Mouse (Mus musculus): ENCODE measurements at regions not wholly inside any gene's neighbourhood (a gene's known extent, or its start where the extent isn't known, plus 50 kb on each side); places are given as distances from the start of the nearest gene placed in this dataset.
A peak's percentile ranks its signal among the peaks of the same experiment; 100 is the strongest.

- H3K4me1 ChIP-seq (ENCODE audit: control insufficient read depth, low read depth, low read length), result no peaks in the 10 kb centered on the region
- H3K9me3 ChIP-seq (replicated peaks; ENCODE audit: control insufficient read depth, low read length), result no peaks in the 10 kb centered on the region
- no peak overlapping the region for H3K4me3 ChIP-seq (ENCODE audit: low read depth, low read length)
- WGBS (ENCODE audit: insufficient replicate concordance), result 33% methylated on average over 15 of the region's 15 CpGs
- H3K4me2 ChIP-seq (ENCODE audit: low read depth, low read length), result no peak overlapping the region
- H3K36me3 ChIP-seq (ENCODE audit: control insufficient read depth, insufficient read depth), result no peaks in the 10 kb centered on the region
- no peak overlapping the region for H3K9ac ChIP-seq (ENCODE audit: low read depth, low read length)
- no peak for ATAC-seq (ENCODE audit: low read depth)
- no peak overlapping the region for H3K27ac ChIP-seq (ENCODE audit: low read length)
- H3K27me3 ChIP-seq (ENCODE audit: control insufficient read depth, insufficient read depth, low read depth, low read length), result no peaks in the 10 kb centered on the region
These were observed 119.2 kb downstream of the Syk start for GRCm38 (mm10) chr13:52702201-52702611.

- Histone ChIP-seq H3K9me3 (replicated peaks; ENCODE audit: control insufficient read depth, low read length) (no peaks in the 10 kb centered on the region), H3K27ac (ENCODE audit: low read length) (no peak overlapping the region), H3K4me2 (ENCODE audit: low read depth, low read length) (no peak overlapping the region), H3K4me1 (ENCODE audit: control insufficient read depth, low read depth, low read length) (no peaks in the 10 kb centered on the region), H3K9ac (ENCODE audit: low read depth, low read length) (no peak overlapping the region), H3K36me3 (ENCODE audit: control insufficient read depth, insufficient read depth) (no peaks in the 10 kb centered on the region), H3K27me3 (ENCODE audit: control insufficient read depth, insufficient read depth, low read depth, low read length) (no peaks in the 10 kb centered on the region), H3K4me3 (ENCODE audit: low read depth, low read length) (no peak overlapping the region)
- 47% methylated on average over 12 of the region's 12 CpGs for WGBS (ENCODE audit: insufficient replicate concordance)
- ATAC-seq (ENCODE audit: low read depth), result no peak
These were observed 120.6 kb downstream of the Syk start for GRCm38 (mm10) chr13:52703401-52704164.

- WGBS (ENCODE audit: insufficient replicate concordance), result 72% methylated on average over 3 of the region's 3 CpGs
- H3K4me1 ChIP-seq (ENCODE audit: control insufficient read depth, low read depth, low read length), result no peaks in the 10 kb centered on the region
- ATAC-seq (ENCODE audit: low read depth), result no peak
- H3K27me3 ChIP-seq (ENCODE audit: control insufficient read depth, insufficient read depth, low read depth, low read length), result no peaks in the 10 kb centered on the region
- no peak overlapping the region for H3K9ac ChIP-seq (ENCODE audit: low read depth, low read length)
- no peaks in the 10 kb centered on the region for H3K36me3 ChIP-seq (ENCODE audit: control insufficient read depth, insufficient read depth)
- H3K4me3 ChIP-seq (ENCODE audit: low read depth, low read length), result no peak overlapping the region
- no peak overlapping the region for H3K27ac ChIP-seq (ENCODE audit: low read length)
- no peaks in the 10 kb centered on the region for H3K9me3 ChIP-seq (replicated peaks; ENCODE audit: control insufficient read depth, low read length)
- H3K4me2 ChIP-seq (ENCODE audit: low read depth, low read length), result no peak overlapping the region
These were observed 121.7 kb downstream of the Syk start for GRCm38 (mm10) chr13:52704673-52705072.

DNA sequence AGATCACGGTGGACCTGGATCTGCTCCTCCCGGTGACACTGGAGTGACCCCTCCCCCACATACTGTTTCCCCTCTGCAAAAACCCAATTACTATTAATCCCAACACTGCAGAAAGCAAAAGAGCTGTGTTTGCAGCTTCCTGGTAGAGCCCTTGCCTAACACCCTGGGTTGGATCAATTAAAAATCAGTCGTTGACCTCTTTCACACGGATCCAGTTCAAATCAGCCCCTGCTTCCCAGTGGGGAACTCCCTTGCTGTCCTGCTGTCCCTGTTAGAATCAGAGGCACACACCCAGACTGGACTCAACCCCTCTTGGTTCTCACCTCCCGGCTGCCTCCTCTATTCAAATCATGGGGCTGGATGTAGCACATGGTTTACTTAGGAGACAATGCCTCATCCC is 126.6 kb downstream of the Syk start:
- Histone ChIP-seq H3K4me1 (ENCODE audit: control insufficient read depth, low read depth, low read length) (no peaks in the 10 kb centered on the region), H3K9me3 (replicated peaks; ENCODE audit: control insufficient read depth, low read length) (no peaks in the 10 kb centered on the region), H3K27ac (ENCODE audit: low read length) (no peak overlapping the region), H3K4me3 (ENCODE audit: low read depth, low read length) (no peak overlapping the region), H3K9ac (ENCODE audit: low read depth, low read length) (no peak overlapping the region), H3K27me3 (ENCODE audit: control insufficient read depth, insufficient read depth, low read depth, low read length) (no peaks in the 10 kb centered on the region), H3K36me3 (ENCODE audit: control insufficient read depth, insufficient read depth) (no peaks in the 10 kb centered on the region), H3K4me2 (ENCODE audit: low read depth, low read length) (no peak overlapping the region)
- WGBS (ENCODE audit: insufficient replicate concordance), result 50% methylated on average over 5 of the region's 5 CpGs
- no peak for ATAC-seq (ENCODE audit: low read depth)

DNA sequence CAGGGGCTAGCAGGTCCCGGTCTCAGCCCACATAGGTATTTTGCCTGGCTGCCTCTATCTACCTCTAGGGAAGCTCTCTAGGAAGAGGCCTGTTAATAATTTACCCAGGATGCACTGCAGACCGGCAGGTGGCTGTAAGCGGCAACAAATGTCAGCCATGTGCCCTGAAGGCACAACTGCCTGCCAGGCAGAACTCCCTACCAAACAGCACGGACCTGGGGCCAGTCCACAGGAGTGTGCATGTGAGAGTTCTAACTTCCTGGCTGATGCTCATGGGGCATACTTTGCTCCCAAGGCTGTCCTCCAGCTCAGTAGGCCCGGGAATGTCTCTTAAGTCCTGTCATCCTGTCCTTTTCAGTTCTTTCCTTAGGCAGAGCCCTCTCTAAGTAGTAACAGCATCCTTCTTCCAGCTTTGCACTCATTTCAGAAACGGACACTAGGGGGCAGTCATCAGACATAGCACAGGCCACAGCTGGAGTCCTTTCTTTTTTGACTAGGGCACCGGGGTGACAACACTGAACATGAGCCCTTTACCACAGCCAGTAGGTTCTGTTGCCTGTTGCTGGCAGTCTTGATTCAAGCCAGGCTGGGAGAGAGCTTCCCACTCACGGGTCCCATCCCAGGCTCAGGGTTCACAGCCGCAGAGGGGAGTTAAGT is 128.9 kb downstream of the Syk start:
- Histone ChIP-seq H3K27ac (ENCODE audit: low read length) (no peak overlapping the region), H3K36me3 (ENCODE audit: control insufficient read depth, insufficient read depth) (no peaks in the 10 kb centered on the region), H3K4me1 (ENCODE audit: control insufficient read depth, low read depth, low read length) (no peaks in the 10 kb centered on the region), H3K9ac (ENCODE audit: low read depth, low read length) (no peak overlapping the region), H3K4me2 (ENCODE audit: low read depth, low read length) (no peak overlapping the region), H3K9me3 (replicated peaks; ENCODE audit: control insufficient read depth, low read length) (no peaks in the 10 kb centered on the region), H3K27me3 (ENCODE audit: control insufficient read depth, insufficient read depth, low read depth, low read length) (no peaks in the 10 kb centered on the region), H3K4me3 (ENCODE audit: low read depth, low read length) (no peak overlapping the region)
- ATAC-seq (ENCODE audit: low read depth), result 0 out of 2 replicates have a peak, but pooled peaks have one; percentile 7
- 30% methylated on average over 9 of the region's 9 CpGs for WGBS (ENCODE audit: insufficient replicate concordance)

DNA sequence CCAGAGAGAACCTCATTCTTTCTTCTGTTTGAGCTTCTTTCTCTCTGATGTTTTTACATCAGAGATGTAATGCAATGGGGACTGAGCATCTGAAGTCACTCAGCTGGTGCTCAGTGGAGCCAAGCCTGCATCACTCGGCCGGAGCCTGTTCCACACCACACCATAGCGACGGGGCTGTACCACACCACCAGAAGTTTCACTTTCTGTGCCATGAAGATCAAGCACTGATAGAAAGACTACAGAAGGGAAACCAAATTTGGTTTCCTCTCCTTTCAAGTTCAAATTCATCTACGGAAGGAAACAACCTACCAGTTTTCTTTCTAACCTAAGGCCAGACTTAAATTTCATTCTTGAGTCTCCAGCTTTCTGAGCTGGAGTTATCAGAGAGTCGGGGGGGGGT is 138.5 kb downstream of the Syk start:
- WGBS (ENCODE audit: insufficient replicate concordance), result 60% methylated on average over 6 of the region's 6 CpGs
- Histone ChIP-seq H3K9me3 (replicated peaks; ENCODE audit: control insufficient read depth, low read length) (no peaks in the 10 kb centered on the region), H3K4me1 (ENCODE audit: control insufficient read depth, low read depth, low read length) (no peaks in the 10 kb centered on the region), H3K4me2 (ENCODE audit: low read depth, low read length) (no peak overlapping the region), H3K27ac (ENCODE audit: low read length) (no peak overlapping the region), H3K36me3 (ENCODE audit: control insufficient read depth, insufficient read depth) (no peaks in the 10 kb centered on the region), H3K9ac (ENCODE audit: low read depth, low read length) (no peak overlapping the region), H3K4me3 (ENCODE audit: low read depth, low read length) (no peak overlapping the region), H3K27me3 (ENCODE audit: control insufficient read depth, insufficient read depth, low read depth, low read length) (no peaks in the 10 kb centered on the region)
- no peak for ATAC-seq (ENCODE audit: low read depth)

- H3K27ac ChIP-seq (ENCODE audit: low read length), result no peak overlapping the region
These were observed 139.7 kb downstream of the Syk start for GRCm38 (mm10) chr13:52722718-52723117.

GRCm38 (mm10) chr13:52726043-52726442 is 143.1 kb downstream of the Syk start:
- H3K9me3 ChIP-seq (replicated peaks; ENCODE audit: control insufficient read depth, low read length), result no peaks in the 10 kb centered on the region
- no peak overlapping the region for H3K9ac ChIP-seq (ENCODE audit: low read depth, low read length)
- no peaks in the 10 kb centered on the region for H3K4me1 ChIP-seq (ENCODE audit: control insufficient read depth, low read depth, low read length)
- WGBS (ENCODE audit: insufficient replicate concordance), result 32% methylated on average over 10 of the region's 10 CpGs
- H3K27me3 ChIP-seq (ENCODE audit: control insufficient read depth, insufficient read depth, low read depth, low read length), result no peaks in the 10 kb centered on the region
- no peak overlapping the region for H3K27ac ChIP-seq (ENCODE audit: low read length)
- H3K4me3 ChIP-seq (ENCODE audit: low read depth, low read length), result no peak overlapping the region
- ATAC-seq (ENCODE audit: low read depth), result no peak
- H3K4me2 ChIP-seq (ENCODE audit: low read depth, low read length), result no peak overlapping the region
- H3K36me3 ChIP-seq (ENCODE audit: control insufficient read depth, insufficient read depth), result no peaks in the 10 kb centered on the region

More at GRCm38 (mm10) chr13:52722718-52723117, 139.7 kb downstream of the Syk start:
- Histone ChIP-seq H3K9me3 (replicated peaks; ENCODE audit: control insufficient read depth, low read length) (no peaks in the 10 kb centered on the region), H3K4me2 (ENCODE audit: low read depth, low read length) (no peak overlapping the region), H3K9ac (ENCODE audit: low read depth, low read length) (no peak overlapping the region), H3K36me3 (ENCODE audit: control insufficient read depth, insufficient read depth) (no peaks in the 10 kb centered on the region), H3K4me3 (ENCODE audit: low read depth, low read length) (no peak overlapping the region), H3K4me1 (ENCODE audit: control insufficient read depth, low read depth, low read length) (no peaks in the 10 kb centered on the region), H3K27me3 (ENCODE audit: control insufficient read depth, insufficient read depth, low read depth, low read length) (no peaks in the 10 kb centered on the region)
- no peak for ATAC-seq (ENCODE audit: low read depth)
- 16% methylated on average over 3 of the region's 3 CpGs for WGBS (ENCODE audit: insufficient replicate concordance)

DNA sequence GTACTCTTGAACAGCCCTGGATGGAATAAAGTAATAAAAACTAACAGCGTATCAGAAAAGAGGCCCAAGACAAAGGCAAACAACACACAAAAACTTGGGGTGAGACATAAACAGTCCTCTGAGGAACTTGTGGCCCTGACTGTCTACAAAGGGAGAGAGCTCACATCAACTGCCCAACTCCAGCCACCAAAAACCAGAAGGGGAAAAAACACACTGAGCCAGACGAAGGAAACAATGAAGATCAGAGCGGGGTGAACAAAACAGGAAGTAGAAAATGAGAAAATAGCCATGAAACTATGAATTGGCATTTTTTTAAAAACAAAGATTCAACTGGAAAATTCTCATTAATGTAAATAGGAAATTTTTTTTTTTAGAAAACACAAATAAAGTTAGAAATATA is 143.6 kb downstream of the Syk start:
- Histone ChIP-seq H3K36me3 (ENCODE audit: control insufficient read depth, insufficient read depth) (no peaks in the 10 kb centered on the region), H3K4me2 (ENCODE audit: low read depth, low read length) (no peak overlapping the region), H3K4me1 (ENCODE audit: control insufficient read depth, low read depth, low read length) (no peaks in the 10 kb centered on the region), H3K27ac (ENCODE audit: low read length) (no peak overlapping the region), H3K4me3 (ENCODE audit: low read depth, low read length) (no peak overlapping the region), H3K9ac (ENCODE audit: low read depth, low read length) (no peak overlapping the region), H3K27me3 (ENCODE audit: control insufficient read depth, insufficient read depth, low read depth, low read length) (no peaks in the 10 kb centered on the region), H3K9me3 (replicated peaks; ENCODE audit: control insufficient read depth, low read length) (no peaks in the 10 kb centered on the region)
- ATAC-seq (ENCODE audit: low read depth), result no peak
- WGBS (ENCODE audit: insufficient replicate concordance), result 42% methylated on average over 3 of the region's 3 CpGs
